Mouse (Mus musculus): Measurements from ENCODE around the gene Bbof1.

DNA sequence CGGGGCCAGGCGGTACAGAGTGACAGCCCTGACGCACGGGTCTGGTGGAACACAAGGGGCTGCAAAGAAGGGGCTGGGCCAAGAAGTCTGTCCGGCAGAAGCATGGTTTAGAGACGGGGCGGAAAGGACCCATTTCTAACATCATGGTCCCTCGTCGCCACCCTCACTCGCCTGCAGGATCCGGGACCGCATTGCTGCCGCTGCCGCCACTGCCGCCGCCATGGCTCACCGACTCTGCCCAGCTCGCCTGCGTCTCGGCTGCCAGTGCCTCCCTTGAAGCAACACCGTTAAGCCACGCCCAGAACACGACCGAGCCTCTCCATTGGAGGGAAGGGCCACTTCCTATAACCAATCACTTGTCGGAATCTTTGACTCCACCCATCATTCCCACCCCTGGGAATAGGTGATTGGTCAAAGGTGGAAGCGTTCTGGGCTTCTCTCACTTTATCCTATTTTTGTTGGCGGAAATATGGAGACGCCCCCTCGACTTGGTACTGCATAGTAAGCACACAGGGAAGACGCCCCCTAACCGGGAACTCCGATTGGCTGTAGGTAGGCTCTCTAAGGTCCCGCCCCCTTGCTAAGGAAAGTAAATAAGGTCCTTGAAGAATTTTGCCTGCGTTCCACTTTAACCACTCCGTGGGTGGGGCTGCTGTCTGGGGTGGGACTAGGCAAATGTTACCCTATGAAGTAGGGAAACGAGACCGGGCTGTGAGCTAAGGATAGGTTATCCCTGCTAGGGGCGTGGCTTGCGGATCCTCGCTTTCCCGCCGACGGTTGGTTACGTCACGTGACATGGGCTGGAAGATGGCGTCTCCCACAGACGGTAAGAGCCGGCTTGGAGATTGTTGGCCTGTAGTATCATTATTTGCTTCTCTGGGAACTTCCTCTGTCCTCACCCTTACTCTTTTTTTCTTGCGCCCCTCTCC is 42.1 kb downstream of the Bbof1 start, which contains the start of the genes Aldh6a1 and Lin52:
- TF ChIP-seq POLR2A (IDR thresholded peaks at IDR 0.05; ENCODE audit: borderline replicate concordance, insufficient read depth, low read length) (peak; percentile 97), CTCF (IDR thresholded peaks at IDR 0.05; ENCODE audit: borderline replicate concordance, insufficient read depth, low read depth, low read length) (no peak)

All from cerebellum, adult 2 months (tissue).